Mouse (Mus musculus): ENCODE measurements around the gene Pcdh15. TPM values are rescaled to one million over a fixed set of nuclear protein-coding genes. Genes with fewer than 3 reads are reported as not detected.

Gene Pcdh15
- total RNA-seq, 2 experiments from 2014 or later: 0.15 TPM; not detected in 1

DNA sequence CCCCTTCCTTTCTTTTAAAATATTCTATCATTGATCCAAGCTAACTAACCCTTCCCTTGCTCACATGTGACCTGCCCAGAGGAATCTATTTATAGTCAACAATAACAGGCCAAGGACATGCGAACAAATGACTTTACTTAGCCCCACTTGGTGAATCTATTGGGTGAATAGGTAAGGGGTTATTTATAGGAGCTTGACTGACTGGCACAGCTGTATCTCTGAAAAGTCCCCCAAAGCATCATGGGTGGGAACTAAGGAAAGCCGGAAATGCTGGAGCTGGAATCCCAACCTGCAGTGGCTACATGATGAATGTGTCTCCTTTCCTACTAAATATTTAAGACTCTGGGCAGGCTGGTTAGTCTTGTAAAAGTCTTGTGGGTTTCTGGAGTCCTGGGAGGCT, 1121.3 kb downstream of the Pcdh15 start:
- ATAC-seq (replicated peaks; ENCODE audit: low FRiP score, poor library complexity, severe bottlenecking): no peak

DNA sequence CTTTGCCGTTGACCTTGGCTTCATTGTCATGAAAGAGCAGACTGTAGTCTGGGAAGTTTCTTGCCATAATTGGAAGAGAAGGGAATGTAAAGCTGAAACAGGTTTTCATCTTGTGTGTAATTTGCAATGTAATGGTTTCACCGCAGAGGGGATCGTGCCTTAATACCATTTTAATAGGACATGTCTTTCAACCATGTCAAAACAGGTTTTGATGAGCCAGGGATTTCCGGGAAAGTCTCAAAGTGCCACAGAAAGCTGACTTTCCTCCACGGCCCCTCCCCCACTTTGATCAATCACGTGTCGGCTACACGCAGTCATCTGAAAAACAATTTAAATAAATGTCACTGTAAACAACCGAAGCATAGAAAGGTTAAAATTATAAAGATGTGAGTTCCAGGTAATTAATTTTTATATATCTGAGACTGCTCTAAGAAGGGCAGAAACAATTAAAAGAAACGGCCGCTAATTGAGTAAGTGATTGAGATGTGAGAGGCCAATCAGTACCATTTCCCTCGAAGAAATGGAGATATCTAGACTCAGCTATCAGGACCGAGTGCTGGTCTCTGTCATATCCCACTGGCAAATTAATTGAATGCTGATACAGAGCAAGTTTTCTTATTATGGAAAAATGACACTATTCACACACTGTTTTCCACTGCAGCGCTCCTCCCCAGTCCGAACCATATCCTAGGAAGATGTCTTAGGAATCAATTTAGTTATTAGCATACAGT, 1158.7 kb downstream of the Pcdh15 start:
- ATAC-seq (replicated peaks; ENCODE audit: low FRiP score, poor library complexity, severe bottlenecking): no peak

DNA sequence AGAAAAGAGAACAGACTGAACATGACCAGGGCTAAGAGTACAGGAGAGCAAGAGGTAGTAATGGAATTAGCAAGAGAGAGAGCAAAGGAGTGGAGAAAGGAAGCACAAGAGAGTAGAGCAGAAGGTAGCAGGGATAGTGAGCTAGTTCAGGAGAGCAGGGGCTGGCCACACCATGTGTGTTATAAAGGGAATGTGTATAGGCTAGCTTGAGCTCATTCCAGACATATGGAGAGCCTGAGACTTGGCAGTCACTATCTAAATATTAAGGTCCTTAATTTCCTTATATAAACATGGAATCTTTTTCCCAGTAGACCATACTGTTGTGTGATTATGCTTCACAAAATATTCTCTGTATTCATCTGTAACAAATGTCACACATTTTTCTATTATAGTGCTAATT, 1159.5 kb downstream of the Pcdh15 start:
- no peak for ATAC-seq (replicated peaks; ENCODE audit: low FRiP score, poor library complexity, severe bottlenecking)

DNA sequence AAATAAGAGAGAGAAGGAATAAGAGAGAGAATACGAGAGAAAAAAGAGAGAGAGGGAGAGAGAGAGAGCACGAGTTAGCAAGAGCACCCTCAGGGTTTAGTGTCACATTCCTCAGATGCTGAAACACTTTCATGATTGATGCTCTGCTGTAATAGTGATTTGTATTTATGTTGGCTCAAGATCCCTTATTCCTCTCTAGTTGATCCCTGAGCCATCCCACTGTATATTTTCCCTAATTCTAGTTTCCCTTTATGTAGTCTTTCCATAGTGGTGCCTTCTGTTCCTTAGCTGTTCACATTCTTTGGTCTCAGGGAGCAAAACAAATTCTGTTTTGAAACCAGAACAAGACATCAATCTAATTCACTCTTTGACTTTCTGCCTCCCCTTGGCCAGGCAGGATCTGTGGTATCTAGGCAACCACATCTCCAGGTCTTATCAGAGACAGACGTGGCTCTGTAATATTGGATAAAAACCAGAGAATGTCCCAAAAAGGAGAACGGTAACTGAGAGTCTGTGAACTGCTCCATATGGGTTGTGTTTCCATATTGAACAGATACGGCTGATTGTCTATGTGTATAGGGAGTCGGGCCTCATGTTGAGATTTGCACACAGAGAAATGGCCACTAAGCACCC, 1170.6 kb downstream of the Pcdh15 start:
- ATAC-seq (replicated peaks; ENCODE audit: low FRiP score, poor library complexity, severe bottlenecking): no peak

DNA sequence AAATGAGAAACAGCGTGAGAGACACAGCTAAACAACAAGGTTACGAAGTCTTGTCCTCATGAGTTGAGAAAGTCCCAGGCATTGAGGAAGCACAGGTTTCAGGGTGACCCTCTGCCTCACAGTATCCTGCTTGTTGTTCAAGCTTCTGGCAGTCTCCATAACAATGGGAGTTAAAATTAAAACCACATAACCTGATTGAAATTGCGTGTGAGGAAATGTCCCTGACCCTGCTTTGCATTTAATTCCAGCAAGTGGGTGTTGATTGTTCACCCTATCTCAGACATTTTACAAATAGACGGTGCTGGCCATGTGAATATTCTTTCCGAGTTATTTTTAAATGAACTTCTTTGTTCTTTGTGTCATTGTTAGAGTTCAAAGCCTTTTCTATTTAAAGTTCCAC, 1171.8 kb downstream of the Pcdh15 start:
- no peak for ATAC-seq (replicated peaks; ENCODE audit: low FRiP score, poor library complexity, severe bottlenecking)

DNA sequence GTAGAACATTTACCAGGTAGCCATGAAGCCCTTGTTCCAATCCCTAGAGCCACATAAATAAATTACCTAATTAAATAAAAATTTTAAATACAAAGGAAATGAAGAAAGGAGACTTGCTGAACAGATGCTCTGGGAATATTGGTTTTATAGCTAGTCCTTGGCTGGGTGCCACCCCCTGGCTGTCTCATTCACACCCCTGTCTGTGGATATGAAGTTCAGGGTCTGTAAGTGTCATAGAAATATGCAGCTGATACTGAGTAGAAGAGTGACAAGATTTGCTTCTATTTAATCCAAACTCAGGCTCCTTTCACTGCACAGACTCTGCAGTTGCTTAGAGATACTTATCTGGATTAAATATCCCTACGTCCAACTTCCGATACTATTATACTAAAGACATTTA, 1205.0 kb downstream of the Pcdh15 start:
- ATAC-seq (replicated peaks; ENCODE audit: low FRiP score, poor library complexity, severe bottlenecking): no peak

DNA sequence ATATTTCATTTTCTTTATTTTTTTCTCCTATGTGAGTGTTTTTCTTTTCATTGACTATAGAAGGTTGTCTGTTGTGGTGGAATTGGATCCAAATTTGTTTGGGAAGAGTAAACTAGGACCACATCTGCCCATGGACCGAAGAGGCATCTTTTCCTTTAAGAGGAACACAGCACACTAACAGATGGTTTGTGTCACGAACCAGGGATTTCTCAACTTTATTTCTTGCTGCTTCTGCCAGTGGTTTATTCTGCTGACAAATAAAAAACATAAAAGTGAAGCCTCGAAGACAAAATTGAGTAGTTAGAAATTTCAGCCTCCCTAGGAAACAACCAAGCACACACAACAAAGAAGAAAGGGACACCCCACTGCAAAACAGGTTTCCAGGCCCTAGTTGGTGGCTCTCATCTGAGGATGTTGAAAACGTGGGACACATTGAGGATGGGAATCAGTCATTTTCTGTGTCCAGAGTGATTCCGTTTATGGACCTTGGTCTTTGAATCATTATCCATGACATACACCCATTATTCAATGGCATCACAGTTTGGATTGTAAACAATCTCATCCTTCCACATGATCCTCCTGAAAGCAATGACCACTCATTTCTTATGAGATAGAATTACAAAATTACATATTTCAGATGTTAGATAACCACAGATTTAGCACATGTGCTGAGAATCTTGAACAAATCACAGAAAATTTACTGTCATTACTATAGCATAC, 1206.5 kb downstream of the Pcdh15 start:
- no peak for ATAC-seq (replicated peaks; ENCODE audit: low FRiP score, poor library complexity, severe bottlenecking)

DNA sequence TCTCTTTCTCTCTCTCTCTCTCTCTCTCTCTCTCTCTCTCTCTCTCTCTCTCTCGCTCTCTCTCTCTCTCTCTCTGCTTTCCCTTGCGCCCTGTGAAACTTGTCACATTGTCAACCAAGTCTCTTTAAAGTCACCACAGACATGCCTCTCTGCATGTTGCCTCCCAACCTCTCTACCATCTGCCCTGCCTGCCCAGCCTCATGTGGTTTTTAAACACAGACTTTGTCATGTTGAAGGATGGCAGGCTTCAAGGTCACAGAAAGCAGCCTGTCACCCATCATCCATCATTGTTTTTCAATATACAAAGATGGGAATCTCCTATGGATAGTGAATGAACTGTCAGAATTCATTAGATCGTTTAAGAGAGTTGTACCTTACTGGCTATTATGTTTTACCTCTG, 1207.9 kb downstream of the Pcdh15 start:
- ATAC-seq (replicated peaks; ENCODE audit: low FRiP score, poor library complexity, severe bottlenecking): no peak

DNA sequence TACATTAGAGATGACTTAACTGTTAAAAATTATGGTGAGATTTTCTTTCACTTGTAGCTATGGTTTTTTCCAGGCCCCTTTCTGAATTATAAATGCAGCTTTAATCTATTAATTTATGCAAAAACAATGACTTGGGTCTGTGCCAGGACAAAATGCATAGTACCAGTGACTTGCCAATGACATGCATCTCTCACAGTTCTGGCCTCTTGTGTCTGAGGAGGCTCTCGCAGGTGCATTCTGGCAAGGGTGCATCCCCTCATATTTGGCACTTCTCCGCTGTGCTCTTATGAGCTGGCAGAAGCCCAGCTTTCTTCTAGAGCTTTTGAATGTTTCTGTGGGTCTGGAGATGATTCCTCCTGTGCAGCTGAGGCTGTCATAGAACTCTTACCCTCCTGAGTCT, 1216.9 kb downstream of the Pcdh15 start:
- no peak for ATAC-seq (replicated peaks; ENCODE audit: low FRiP score, poor library complexity, severe bottlenecking)

DNA sequence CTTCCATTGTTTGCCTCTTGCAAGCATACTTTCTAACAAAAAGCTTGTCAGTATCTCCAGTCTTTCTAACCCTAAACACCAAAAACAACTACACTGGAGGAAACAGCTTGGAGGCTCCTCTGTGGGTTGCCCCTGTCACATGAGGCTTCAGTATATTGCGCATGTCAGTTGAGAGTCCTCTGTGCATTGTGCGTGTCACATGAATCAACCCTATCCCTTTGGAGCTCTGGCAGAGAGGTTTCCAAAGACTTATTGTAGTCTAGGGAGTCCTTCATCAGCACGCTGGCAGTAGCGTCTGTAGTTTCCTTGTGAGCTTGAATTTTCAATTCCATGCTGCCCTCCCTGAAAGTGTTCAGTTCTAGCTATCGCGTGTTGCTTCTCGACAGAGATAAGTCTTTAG, 1236.3 kb downstream of the Pcdh15 start:
- no peak for ATAC-seq (replicated peaks; ENCODE audit: low FRiP score, poor library complexity, severe bottlenecking)

DNA sequence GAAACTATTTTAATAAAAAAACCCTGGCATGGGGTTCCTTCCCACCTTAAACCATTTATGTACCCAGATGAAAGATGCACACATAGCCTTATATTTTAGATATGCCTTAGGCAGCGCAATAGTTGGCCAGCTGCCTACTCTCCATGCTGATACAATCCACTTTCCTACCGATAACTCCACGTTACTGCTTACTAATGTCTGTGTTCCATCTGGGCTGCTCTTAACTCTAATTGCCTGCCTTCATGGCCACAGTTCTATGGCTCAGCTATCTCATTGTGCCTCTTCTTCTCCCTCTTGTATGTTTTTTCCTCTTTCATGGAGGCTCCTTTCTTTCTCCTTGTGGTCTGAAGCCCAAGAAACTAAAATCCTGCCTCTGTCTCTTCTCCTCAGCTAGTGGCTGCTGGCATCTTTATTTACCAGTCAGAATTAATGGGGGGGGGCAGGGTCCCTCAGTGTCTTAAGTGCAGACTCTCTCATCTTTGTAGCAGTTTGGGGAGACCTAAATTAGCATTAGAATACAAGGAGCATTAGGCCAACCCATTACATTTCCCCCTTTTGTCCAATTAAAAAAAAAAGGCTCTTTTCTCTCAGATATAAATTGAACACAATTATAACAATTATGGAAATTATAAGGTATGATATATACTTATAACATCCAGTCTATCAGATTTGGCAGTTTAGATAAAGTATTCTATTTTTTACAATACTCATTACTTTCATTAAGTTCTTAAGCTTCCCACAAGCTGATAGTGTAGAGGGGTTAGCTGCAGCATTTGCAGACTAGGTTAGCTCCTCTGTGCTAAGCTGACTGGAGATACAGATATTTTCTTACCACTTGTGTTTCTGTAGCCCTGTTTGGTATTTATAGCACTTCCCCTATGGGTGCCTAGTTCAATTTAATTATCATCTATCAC, 1240.4 kb downstream of the Pcdh15 start:
- ATAC-seq (replicated peaks; ENCODE audit: low FRiP score, poor library complexity, severe bottlenecking): no peak

DNA sequence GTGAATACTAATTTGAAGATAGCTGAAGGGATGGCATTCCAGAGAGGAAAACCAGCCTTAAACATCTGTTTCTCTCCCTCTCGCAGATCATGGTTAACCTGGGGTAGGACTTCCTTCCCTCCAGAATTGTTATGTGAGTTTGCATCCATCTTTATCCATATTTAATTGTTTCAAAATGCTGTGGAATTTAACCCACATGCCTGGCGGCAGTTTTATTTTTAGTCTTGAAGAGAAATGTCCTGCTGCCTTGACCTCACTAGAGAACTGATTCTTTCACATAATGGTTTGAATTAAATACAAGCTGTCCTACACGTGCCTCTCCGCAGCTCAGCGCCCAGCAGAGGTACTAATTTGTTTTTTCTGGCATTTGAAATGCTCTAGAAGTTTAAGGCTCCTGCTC, 1260.4 kb downstream of the Pcdh15 start:
- no peak for ATAC-seq (replicated peaks; ENCODE audit: low FRiP score, poor library complexity, severe bottlenecking)

DNA sequence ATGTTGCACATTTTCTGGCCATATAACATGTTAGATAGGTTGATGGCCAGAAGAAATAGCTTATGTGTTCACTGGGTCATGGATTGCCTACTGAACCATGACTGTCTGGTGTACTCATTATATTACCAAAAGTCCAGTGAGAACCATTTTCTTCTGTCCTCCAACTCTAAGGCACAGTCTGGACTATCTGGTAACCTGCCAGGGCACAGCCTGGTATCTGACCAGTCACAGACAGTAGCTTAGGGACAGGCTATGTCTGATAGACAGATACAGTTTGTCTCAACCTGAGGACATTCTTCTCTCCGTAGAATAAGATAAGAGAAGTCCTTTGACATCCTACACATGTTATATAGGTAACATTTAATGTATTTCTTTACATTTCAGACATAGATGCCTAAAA, 1279.6 kb downstream of the Pcdh15 start:
- ATAC-seq (replicated peaks; ENCODE audit: low FRiP score, poor library complexity, severe bottlenecking): no peak

DNA sequence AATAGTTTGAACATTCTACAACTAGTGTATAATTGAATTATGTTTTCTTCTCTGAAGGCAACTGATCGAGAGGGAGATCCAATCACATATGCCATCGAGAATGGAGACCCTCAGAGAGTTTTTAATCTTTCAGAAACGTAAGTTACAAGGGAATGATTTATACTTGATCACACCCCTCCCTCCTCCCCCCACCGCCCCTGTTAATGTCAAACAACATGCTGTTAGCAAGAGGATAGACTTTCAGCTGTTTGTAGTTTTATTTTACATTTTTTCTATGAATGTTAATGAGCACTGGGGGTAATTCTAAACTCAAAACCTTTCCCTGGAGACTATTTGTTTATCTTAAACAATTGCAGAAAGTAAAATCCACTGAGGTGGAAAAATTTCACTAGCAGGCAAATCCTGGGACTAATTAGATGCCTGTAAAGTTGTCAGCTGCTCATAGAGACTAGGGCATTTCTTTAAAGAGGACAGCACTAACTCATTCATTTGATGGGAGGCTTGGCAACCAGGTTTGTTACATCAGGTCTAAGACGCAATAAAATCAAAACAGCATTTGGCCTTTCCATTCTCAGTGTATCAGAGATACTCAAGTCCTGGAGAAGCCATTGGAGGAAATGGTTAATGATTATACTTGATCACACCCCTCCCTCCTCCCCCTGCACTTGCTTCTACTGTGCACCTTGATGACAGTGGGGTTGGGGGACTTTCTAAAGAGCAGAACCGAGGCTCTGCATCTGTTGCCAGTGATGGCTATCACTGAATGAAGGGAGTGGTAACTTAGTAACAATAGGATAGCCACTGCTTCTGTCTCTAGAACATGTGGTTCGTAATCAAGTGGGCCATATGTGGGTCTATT, 1280.4 kb downstream of the Pcdh15 start:
- no peak for ATAC-seq (replicated peaks; ENCODE audit: low FRiP score, poor library complexity, severe bottlenecking)

DNA sequence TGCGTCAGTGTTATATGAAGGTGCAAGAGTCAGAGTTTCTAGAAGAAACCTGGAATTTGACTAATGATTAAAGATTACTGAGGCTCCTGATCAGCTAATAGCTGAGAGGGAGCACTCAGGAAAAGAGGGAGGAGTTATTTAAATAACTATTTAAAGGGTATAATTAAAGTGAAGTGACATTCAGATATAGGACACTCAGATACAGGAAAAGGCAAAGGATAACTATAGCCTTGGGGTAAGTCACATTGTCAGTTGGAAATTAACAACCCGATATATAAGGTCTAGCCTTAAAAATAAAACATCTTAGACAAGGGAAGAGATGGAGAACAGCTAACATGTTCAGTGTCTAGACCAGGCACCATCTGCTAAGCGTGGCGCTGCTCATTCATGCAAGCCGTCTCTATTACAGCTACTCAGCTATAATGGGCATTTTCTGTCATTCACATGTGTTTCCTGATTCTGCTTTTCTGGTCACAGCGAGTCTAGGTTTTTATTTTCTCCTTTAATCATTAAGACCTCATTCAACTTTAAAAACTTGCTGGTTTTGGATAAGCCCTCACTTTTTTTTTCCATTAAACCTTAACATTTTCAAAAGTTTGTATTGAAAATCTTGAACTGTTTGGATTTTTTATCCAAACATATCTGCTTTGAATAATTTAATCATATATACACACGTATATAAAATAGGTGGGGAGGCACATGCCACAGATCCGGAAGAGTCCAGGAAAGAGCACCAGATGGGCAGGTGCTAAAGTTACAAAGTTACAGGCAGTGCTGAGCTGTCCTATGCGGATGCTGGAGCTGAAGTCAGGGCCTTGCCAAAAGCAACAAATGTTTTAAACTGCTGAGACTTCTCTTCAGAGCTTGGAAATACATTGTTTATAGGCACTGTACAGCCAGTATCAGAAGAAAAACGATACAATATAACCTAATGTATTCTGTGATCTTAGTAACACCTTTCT, 1288.7 kb downstream of the Pcdh15 start:
- ATAC-seq (replicated peaks; ENCODE audit: low FRiP score, poor library complexity, severe bottlenecking): no peak

DNA sequence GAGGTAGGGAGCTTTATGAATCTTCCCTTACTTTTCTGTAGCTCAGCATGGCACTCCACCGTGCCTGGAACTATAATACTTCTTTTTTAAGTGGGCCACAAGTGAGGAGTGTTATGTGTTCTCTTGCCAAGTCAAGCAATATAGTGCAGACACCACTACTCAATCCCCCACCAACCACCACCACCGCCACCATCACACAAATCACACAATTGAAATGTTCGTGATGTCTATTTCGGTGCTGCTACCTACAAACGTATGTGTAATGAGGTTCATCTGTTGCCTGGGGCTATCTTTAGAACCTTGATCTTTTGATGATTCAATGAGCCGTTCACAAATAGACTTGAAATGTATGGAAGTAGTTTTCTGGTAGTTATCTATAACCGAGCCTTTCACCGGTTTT, 1304.0 kb downstream of the Pcdh15 start:
- no peak for ATAC-seq (replicated peaks; ENCODE audit: low FRiP score, poor library complexity, severe bottlenecking)

DNA sequence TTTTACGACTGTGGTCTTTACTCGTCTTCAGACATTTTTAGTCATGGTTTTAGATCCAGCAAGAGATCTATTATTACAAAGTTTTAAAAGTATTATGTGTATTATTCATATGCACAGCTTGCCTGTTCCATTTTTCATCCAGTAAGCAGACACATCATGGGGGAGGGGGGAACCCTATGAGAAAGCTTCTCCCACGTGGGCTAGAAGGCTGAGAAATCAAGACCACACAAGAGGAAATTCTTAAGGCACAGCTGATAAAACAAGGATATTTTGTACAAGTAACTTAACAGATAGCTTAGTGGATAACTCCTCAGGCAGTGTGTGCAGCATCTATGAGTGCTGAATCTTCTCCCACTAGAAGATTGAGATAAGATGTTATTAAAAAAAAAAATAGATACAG, 1314.9 kb downstream of the Pcdh15 start:
- no peak for ATAC-seq (replicated peaks; ENCODE audit: low FRiP score, poor library complexity, severe bottlenecking)

DNA sequence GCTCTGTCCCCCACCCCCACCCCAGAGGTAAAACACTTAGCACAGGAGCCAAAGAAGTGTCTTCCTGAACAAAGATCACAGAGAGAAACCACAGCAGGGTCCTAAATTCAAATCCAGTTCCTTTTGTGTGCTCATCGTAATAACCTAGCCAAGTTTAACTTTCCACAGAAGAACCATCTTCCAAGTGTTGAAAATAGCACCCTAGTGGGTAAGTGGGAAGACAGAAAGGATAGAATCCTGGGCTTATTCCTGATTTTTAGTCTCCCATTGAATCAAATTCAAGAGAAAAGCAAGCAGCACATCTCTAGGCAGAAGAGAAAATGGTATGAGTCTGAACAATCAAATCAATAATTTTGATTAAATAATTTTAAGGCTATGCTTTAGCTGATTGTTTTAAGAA, 1315.8 kb downstream of the Pcdh15 start:
- ATAC-seq (replicated peaks; ENCODE audit: low FRiP score, poor library complexity, severe bottlenecking): no peak
